Mouse (Mus musculus): ENCODE measurements around the gene Srl.

DNA sequence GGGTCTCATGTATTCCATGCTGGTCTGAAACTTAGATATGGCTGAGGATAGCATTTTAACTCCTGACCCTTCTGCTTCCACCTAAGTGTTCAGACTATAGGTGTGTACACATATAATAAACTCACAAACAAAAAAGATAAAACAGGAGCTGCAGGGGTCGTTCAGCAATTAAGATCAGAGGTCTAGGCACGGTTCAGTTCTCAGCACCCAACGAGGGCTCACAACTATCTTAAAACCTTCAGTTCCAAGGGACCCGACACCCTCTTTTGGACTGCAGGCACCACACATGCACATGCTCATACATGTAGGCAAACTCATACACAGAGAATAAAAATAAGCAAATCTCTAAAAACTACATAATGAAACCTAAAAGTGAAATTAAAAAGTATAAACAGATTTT lies 583 bp downstream of the Srl start:
- TF ChIP-seq POLR2A (IDR thresholded peaks at IDR 0.05; ENCODE audit: low read depth, low read length) (no peak), CTCF (conservative IDR thresholded peaks at IDR 0.05; ENCODE audit: insufficient read depth, insufficient read length, low read depth, low read length) (no peak)
